Mouse (Mus musculus): Measurements from ENCODE around the gene Sec14l1. TPM values are rescaled to one million over a fixed set of nuclear protein-coding genes. Genes with fewer than 3 reads are reported as not detected.

The Sec14l1 gene
- total and polyA plus RNA-seq, 3 experiments = 42.0 to 55.9 TPM; not detected in 1

DNA sequence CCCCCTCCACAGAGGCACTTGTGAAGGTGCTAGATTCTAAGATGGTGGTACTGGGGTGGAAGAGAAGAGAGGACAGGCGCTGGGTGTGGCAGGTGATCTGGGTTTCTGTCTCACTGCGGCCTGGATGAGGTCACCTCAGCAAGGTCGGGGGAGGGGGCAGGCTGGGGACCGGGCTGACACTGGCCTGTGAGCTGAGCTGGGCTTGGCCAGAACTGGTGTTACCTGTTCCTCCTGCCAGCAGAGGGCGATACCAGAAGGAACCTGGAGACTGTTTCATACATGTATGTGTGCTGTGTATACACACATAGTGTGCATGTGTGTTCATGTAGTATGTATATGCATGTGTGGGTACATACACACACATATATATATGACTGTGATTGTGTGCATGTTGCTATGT, 61.3 kb downstream of the Sec14l1 start:
- H3K27me3 ChIP-seq (ENCODE audit: control insufficient read depth in 1 of 2, insufficient read depth in 2 of 2, low read length in 2 of 2) = no peaks in the 10 kb centered on the region
- no peak overlapping the region for H3K27ac ChIP-seq (ENCODE audit: control insufficient read depth, low read depth, low read length)
- no peaks in the 10 kb centered on the region for H3K36me3 ChIP-seq (ENCODE audit: control insufficient read depth in 1 of 2, insufficient read depth in 2 of 2, low read length in 2 of 2)
- H3K9me3 ChIP-seq (replicated peaks; ENCODE audit: insufficient read depth, low read length) = no peaks in the 10 kb centered on the region
- peak; percentile 75 for DNase-seq (ENCODE audit: low read depth, low spot score)
- no peaks in the 10 kb centered on the region for H3K79me2 ChIP-seq (ENCODE audit: control insufficient read depth, insufficient read depth, low read length, poor library complexity)
- no peak overlapping the region for H3K4me3 ChIP-seq (ENCODE audit: control insufficient read depth in 1 of 2, insufficient read depth in 1 of 2, low read depth in 2 of 2, low read length in 2 of 2)
- TF ChIP-seq SMC3 (IDR thresholded peaks at IDR 0.05; ENCODE audit: low read depth, low read length) = peak; percentile 69
- TF ChIP-seq CHD2 (IDR thresholded peaks at IDR 0.05; ENCODE audit: low read length) = no peak
- peak; percentile 10 for TF ChIP-seq RAD21 (IDR thresholded peaks at IDR 0.05; ENCODE audit: low read depth, low read length)
- peak; percentile 33; the same call in 1 of the 2 replicates for TF ChIP-seq MYC (IDR thresholded peaks at IDR 0.05; ENCODE audit: low read depth, low read length)
- TF ChIP-seq CTCF (IDR thresholded peaks at IDR 0.05 in 2 of 3, conservative IDR thresholded peaks at IDR 0.05 in 1 of 3; ENCODE audit: control insufficient read depth in 1 of 3, insufficient read depth in 1 of 3, low read depth in 2 of 3, low read length in 3 of 3, poor library complexity in 1 of 3, severe bottlenecking in 1 of 3) = peak; percentile 67 to 85 (median 81)
- no peak for TF ChIP-seq E2F4 (IDR thresholded peaks at IDR 0.05; ENCODE audit: borderline replicate concordance, low read depth, low read length)
- 0 out of 2 replicates have a peak, but pooled peaks have one; percentile 11 for TF ChIP-seq HCFC1 (IDR thresholded peaks at IDR 0.05; ENCODE audit: low read depth, low read length)
- TF ChIP-seq SIN3A (IDR thresholded peaks at IDR 0.05; ENCODE audit: low read length) = peak; percentile 46; the same call in 1 of the 2 replicates
- TF ChIP-seq POLR2AphosphoS2 (IDR thresholded peaks at IDR 0.05; ENCODE audit: low read length) = no peak
- peak; percentile 43; the same call in 1 of the 2 replicates for TF ChIP-seq ZC3H11A (IDR thresholded peaks at IDR 0.05; ENCODE audit: low read depth, low read length)
- no peaks in the 10 kb centered on the region for H3K4me1 ChIP-seq (ENCODE audit: control insufficient read depth in 1 of 2, insufficient read depth in 2 of 2, low read length in 2 of 2)
- no peak overlapping the region for H3K9ac ChIP-seq (ENCODE audit: control insufficient read depth, low read depth, low read length, poor library complexity, severe bottlenecking)

DNA sequence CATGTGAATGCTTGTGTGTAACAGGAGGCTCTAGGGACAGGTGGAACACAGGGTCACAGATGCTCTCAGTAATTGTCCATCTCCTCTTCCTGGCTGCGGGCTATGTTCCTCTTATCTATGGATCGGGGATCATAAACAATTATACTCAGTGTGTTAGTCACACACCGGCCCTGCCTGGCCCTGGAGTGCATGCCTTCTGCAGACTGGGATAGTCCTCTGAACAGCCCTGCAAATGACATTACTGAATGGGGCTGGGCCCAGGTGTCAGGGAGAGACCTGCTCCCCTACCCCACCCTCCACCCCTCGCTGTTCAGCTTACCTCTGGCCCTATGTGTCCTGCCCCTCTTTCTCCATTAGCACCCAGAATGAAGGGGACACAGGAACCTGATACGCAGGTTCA, 61.9 kb downstream of the Sec14l1 start:
- no peak overlapping the region for H3K9ac ChIP-seq (ENCODE audit: control insufficient read depth, low read depth, low read length, poor library complexity, severe bottlenecking)
- no peaks in the 10 kb centered on the region for H3K4me1 ChIP-seq (ENCODE audit: control insufficient read depth in 1 of 2, insufficient read depth in 2 of 2, low read length in 2 of 2)
- TF ChIP-seq POLR2AphosphoS2 (IDR thresholded peaks at IDR 0.05; ENCODE audit: low read length) (no peak), NRF1 (IDR thresholded peaks at IDR 0.05; ENCODE audit: insufficient read depth, low read depth, low read length, poor library complexity, severe bottlenecking) (no peak), E2F4 (IDR thresholded peaks at IDR 0.05; ENCODE audit: borderline replicate concordance, low read depth, low read length) (no peak), GATA1 (IDR thresholded peaks at IDR 0.05; ENCODE audit: low read depth, low read length) (no peak), TAL1 (IDR thresholded peaks at IDR 0.05; ENCODE audit: low read length) (no peak), RCOR1 (IDR thresholded peaks at IDR 0.05; ENCODE audit: low read depth, low read length) (no peak), POLR2AphosphoS5 (IDR thresholded peaks at IDR 0.05; ENCODE audit: borderline replicate concordance, low read depth, low read length) (no peak), RAD21 (IDR thresholded peaks at IDR 0.05; ENCODE audit: low read depth, low read length) (no peak), MEF2A (IDR thresholded peaks at IDR 0.05; ENCODE audit: extremely low read depth, insufficient replicate concordance, low read depth, low read length, poor library complexity, severe bottlenecking) (no peak), GABPA (IDR thresholded peaks at IDR 0.05; ENCODE audit: low read depth, low read length) (no peak), HCFC1 (IDR thresholded peaks at IDR 0.05; ENCODE audit: low read depth, low read length) (no peak), USF2 (IDR thresholded peaks at IDR 0.05; ENCODE audit: borderline replicate concordance in 1 of 2, insufficient read depth in 1 of 2, low read depth in 1 of 2, low read length in 2 of 2) (no peak), BHLHE40 (IDR thresholded peaks at IDR 0.05; ENCODE audit: borderline replicate concordance, low read depth, low read length) (no peak), ETS1 (IDR thresholded peaks at IDR 0.05; ENCODE audit: low read depth, low read length) (no peak), ELF1 (IDR thresholded peaks at IDR 0.05; ENCODE audit: low read depth, low read length) (no peak), MAX (IDR thresholded peaks at IDR 0.05; ENCODE audit: low read length) (no peak), CTCF (IDR thresholded peaks at IDR 0.05 in 2 of 3, conservative IDR thresholded peaks at IDR 0.05 in 1 of 3; ENCODE audit: control insufficient read depth in 1 of 3, insufficient read depth in 1 of 3, low read depth in 2 of 3, low read length in 3 of 3, poor library complexity in 1 of 3, severe bottlenecking in 1 of 3) (no peak), USF1 (IDR thresholded peaks at IDR 0.05; ENCODE audit: low read depth, low read length) (no peak), POLR2A (IDR thresholded peaks at IDR 0.05; ENCODE audit: control insufficient read depth in 1 of 2, insufficient read depth in 1 of 2, low read depth in 1 of 2, low read length in 2 of 2, poor library complexity in 1 of 2) (no peak)
- H3K4me3 ChIP-seq (ENCODE audit: control insufficient read depth in 1 of 2, insufficient read depth in 1 of 2, low read depth in 2 of 2, low read length in 2 of 2) = no peak overlapping the region
- H3K27ac ChIP-seq (ENCODE audit: control insufficient read depth, low read depth, low read length) = no peak overlapping the region
- no peaks in the 10 kb centered on the region for H3K36me3 ChIP-seq (ENCODE audit: control insufficient read depth in 1 of 2, insufficient read depth in 2 of 2, low read length in 2 of 2)
- no peaks in the 10 kb centered on the region for H3K79me2 ChIP-seq (ENCODE audit: control insufficient read depth, insufficient read depth, low read length, poor library complexity)
- no peak for DNase-seq (ENCODE audit: low read depth, low spot score)
- H3K9me3 ChIP-seq (replicated peaks; ENCODE audit: insufficient read depth, low read length) = no peaks in the 10 kb centered on the region
- H3K27me3 ChIP-seq (ENCODE audit: control insufficient read depth in 1 of 2, insufficient read depth in 2 of 2, low read length in 2 of 2) = no peaks in the 10 kb centered on the region

Measured in MEL (cell line).